Mouse (Mus musculus) ovary, postnatal 14 days (tissue): ENCODE data around the gene Vmn1r143.
"Not testable (repeated sequence)": the region's sequence is repeated elsewhere in the genome, so short reads cannot be mapped to it uniquely, and the experiment has no call there.

Experiments used
- DNase-seq: peaks from one replicate; pipeline ENCODE4 v3.0.0; 2022; ENCODE audit warnings: low spot score

Gene Vmn1r143

DNA sequence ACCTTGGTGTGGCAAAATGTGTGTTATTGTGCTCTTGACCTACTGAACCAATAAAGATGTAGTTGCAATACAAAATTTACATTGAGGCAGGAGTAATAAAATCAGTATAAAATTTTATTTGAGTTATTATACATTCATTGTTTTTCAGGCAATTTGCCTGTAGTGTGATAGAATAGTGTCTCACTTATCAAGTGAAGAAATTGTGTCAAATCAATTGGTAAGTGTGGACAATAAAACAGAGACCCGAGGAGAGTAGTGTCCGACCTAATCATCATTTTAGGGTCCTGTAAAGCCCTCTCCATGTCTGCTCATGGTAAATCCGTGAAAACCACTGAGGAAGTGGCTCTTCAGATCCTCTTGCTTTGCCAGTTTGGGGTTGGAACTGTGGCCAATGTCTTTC is at the start of gene Vmn1r143:
Gene Vmn1r143, plus strand, starts transcription at position 301 of the 400 bp plus-strand sequence.
- DNase-seq, result not testable (repeated sequence)

DNA sequence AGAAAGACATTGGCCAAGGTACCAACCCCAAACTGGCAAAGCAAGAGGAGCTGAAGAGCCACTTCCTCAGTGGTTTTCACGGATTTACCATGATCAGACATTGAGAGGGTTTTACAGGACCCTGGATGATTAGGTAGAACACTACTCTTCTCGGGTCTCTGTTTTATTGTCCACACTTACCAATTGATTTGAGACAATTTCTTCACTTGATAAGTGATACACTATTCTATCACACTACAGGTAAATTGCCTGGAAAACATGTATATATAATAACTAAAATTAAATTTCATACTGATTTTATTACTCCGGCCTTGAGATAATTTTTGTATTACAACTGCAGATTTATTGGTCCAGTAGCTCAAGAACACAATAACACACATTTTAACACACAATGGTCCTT is 25.2 kb upstream of the Vmn1r143 start, which contains the start of gene Vmn1r142:
Gene Vmn1r142, minus strand, starts transcription at position 101 of the 400 bp plus-strand sequence.
- DNase-seq, result not testable (repeated sequence)

- DNase-seq, result not testable (repeated sequence)
These were observed 12.0 kb downstream of the Vmn1r143 start, which contains the start of gene Gm8653 for GRCm38 (mm10) chr7:22201164-22201563. Gm8653 (minus strand) TSS chr7:22201264.

DNA sequence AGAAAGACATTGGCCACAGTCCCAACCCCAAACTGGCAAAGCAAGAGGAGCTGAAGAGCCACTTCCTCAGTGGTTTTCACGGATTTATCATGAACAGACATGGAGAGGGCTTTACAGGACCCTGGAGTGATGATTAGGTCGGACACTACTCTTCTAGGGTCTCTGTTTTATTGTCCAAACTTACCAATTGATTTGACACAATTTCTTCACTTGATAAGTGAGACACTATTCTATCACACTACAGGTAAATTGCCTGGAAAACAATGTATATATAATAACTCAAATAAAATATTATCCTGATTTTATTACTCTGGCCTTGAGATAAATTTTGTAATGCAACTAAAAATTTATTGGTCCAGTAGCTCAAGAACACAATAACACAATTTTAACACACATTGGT is 40.2 kb downstream of the Vmn1r143 start, which contains the start of gene Gm8453:
Gene Gm8453, minus strand, starts transcription at position 101 of the 400 bp plus-strand sequence.
- not testable (repeated sequence) for DNase-seq
